Mouse (Mus musculus): ENCODE measurements around the gene Parp14.

Gene Parp14

DNA sequence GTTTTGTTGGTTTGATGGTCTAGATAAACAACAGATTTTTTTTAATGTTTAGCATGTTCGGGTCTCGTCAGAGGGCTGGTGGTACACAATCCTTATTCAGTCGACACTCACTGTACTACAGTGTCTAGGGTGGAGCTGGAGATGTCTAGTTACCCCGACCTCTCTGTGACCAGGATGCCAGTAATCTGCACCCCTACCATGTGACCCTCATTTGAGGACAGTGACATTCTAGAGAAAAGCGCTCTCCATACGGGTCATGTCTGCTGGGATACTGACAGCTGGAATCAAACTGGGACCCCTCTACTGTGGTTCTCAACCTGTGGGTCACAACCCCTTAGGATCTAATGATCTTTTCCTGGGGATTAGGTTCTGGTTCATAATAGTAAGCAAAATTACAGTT lies 1.7 kb downstream of the Parp14 start:
- no peak for DNase-seq

DNA sequence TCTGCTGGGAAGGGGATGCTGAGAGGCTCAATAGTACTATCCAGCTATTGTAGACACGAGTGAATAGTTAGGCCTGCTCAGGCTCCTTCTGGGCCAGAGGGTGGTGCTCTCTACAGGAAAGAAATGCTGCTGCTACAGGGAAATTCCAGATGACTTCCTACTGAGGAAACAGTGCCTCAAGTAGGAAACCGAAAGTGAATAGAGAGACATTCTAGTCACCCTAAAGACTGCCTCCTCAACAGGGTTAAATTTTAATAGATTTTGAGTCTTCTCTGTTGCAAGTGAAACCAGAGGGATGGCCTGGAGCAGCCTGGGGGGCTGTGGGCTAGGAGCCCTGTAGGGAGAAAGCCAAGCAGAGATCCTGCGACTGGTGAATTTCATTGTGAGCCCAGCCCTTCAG lies 2.2 kb downstream of the Parp14 start:
- peak; percentile 30 to 32 for DNase-seq

- no peak for DNase-seq
Observed at GRCm38 (mm10) chr16:35867726-35868125, 3.6 kb downstream of the Parp14 start.

DNA sequence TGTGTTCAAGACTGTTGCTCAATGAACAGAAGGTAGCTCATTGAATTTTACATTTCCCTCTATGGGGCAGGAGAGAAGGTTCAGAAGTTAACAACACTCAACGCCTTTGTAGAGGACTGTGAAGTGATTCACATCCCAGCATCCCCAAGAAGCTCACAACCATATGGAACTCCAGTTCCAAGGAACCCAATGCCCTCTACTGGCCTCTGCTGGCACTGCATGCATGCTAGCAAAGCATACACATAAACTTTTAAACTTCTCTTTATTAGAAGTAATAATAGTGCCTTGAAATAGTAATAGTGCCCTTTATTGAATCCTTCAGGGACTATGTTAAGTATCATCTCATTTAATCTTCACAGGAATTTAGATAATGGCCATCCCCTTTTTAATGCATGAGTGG lies 9.3 kb downstream of the Parp14 start:
- DNase-seq = no peak

DNA sequence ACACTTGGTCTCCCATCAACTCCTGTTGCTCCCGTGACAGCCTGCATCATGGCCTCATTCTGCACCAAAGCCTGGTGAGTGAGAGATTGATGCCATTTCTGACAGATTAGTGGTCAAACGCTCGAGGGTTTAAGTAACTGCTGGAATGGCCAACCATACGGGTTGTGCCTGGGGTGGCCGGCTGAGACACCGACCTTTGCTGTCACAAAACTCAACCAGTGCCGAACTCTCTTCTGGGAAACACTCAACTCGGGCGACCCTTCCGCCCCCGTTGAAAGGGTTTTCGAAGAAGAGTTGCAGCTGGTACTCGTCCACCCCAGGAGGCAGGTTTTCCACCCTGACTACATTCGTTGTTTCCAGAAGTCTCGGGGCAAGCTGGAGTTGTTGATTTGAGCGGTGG lies 11.1 kb downstream of the Parp14 start:
- DNase-seq = no peak

- no peak for DNase-seq
Observed at GRCm38 (mm10) chr16:35856766-35857165, 14.6 kb downstream of the Parp14 start.

GRCm38 (mm10) chr16:35855846-35856245 lies 15.5 kb downstream of the Parp14 start:
- DNase-seq = no peak

DNA sequence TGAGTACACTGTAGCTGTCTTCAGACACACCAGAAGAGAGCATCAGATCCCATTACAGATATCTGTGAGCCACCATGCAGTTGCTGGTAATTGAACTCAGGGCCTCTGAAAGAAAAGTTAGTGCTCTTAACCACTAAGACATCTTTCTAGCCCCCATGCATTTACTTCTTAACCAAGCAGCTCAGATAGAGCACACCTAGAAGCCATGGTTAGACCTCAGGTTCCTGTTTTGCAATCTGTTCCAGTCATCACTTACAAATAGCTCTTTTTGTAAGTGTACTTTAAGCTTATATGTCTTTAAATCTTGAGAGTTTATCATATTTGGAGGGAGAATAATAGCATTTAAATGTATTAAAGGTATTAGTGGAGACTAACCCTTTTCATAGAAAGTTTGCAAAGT lies 24.2 kb downstream of the Parp14 start:
- DNase-seq = no peak

DNA sequence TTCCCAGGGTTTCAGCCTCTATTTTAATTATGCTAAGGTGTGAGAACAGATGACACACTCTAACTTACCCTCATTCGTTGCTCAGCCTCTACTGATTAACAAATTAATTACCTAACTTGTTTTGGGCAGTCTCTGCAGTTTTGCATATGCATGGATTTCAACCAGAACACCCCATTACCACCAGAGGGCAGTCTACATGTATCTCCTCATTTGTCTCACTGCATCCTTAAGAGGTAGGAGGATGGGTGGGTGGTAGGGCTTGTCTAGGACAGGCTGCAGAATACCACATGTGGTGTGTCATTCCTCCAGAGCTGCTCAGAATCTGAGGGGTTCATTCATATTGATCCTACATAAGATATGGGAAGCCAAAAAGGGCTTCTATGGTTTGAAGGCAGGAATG lies 31.7 kb downstream of the Parp14 start:
- DNase-seq = peak; percentile 52 to 58

DNA sequence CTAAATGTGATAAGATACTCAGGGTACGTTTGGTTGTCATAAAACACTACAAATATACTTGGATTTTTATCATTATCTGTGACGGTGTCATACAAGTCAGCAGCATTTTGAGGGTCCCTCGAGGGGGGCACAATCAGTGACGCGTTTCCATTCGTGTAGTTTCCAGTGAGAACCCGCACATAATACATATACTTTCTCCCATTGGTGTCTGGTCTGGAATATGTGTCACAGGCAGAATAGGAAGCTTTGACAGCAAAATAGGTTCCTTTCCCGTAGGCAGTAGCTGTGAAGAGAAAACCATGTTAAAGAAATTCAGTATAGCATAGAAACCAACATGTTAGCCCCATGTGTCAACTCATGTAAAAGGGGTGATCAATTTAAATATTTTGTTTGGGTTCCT lies 36.7 kb downstream of the Parp14 start:
- no peak for DNase-seq

- DNase-seq = no peak
Observed at GRCm38 (mm10) chr16:35832926-35833325, 38.4 kb downstream of the Parp14 start.

GRCm38 (mm10) chr16:35829999-35830398 lies 41.3 kb downstream of the Parp14 start:
- no peak for DNase-seq

- DNase-seq = peak; percentile 67 to 89
Observed at GRCm38 (mm10) chr16:35817255-35818089, 53.9 kb downstream of the Parp14 start.

DNA sequence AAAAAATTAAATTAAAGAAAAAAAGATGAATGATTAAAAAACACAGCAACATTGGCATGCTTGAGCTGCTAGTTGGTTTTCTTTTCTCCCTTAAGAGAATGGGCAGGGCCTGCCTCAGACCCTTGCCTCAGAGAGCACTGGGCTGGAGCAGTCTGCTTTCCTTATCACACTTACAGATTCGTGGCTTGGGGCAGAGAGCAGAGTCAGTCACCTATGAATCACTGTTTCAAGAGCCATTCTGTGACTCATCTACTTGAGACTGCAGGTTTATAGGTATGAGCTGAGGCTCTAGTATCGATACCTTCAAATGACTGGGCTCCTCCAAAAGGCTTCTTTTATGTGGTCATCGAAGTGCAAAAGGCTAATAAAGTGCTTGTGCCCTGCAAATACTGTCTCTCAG lies 58.2 kb downstream of the Parp14 start:
- no peak for DNase-seq

DNA sequence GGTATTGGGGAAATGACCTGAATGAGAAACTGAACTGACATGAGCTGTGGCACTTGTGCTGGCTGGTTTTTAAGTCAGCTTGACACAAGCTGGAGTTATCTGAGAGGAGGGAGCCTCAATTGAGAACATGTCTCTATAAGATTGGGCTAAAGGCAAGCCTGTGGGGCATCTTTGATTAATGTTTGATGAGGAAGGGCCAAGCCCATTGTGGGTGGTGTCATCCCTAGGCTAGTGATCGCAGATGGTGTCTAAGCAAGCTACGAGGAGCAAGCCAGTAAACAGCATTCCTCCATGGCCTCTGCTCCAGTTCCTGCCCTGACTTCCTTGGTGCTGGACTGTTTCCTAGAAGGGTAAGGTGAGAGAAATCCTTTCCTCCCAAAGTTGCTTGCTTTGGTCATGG lies 62.5 kb downstream of the Parp14 start:
- no peak for DNase-seq

DNA sequence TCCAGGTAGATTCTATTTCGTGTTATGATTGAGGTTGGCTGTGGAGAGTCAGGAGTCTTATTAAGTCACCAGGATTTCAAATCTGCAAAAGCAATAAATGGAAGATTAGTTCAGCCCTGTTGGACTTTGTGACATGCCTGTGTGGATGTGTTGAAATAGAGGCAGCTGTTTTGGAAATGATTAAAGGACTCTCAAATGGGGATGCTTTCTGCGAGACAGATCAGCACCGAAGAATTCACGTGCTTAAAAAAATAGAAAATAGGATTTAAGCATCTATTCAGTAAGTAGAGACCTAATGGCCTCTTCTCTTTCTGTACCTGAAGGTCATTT lies 63.7 kb downstream of the Parp14 start:
- peak; percentile 34 to 62 for DNase-seq

- no peak for DNase-seq
Observed at GRCm38 (mm10) chr16:35806973-35807662, 64.2 kb downstream of the Parp14 start.

DNA sequence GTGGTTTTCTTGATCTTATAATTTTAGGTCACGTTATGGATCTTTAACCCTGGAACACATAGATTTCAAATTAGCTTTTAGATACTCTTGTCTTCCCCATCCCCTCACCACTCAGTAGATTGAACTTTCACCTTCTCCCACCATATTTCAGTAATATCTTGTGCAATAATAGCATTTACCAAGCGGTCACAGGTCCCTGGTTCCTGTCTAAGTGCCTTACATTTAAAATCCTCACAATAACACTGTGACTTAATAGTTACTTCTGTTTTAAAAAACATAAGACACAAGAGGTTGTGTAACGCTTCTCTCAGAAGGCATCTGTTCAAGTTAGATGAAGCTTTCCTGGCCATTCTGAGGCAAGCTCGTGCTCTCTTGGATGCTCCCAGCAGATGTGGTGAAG lies 67.6 kb downstream of the Parp14 start:
- DNase-seq = no peak

GRCm38 (mm10) chr16:35802163-35802562 lies 69.2 kb downstream of the Parp14 start:
- no peak for DNase-seq

DNA sequence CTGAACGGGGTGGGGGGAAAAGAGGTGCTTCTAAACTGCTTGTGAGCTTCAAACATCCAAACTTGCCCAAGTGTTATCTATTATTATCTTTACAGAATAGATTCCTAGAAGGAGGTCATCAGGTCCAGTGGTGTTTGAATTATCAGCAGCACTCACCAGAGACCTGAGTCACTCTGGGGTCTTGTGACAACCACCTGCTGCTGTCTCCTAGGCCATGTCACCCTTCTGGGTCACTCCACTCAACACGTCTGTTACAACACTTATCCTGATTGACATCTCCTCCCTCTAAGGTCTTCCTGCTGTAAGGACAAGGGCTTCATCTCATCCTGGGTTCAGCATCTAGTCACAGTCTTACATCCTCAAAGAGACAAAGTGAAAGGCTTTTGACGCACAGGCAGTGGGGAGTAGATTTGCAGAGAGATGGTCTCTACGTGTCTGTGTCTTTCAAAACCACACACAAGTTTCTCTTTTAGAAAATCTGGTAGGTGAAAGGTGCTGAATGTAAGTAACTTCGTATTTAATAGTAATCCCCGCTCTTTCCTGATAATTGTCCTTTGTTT lies 79.3 kb downstream of the Parp14 start:
- DNase-seq = no peak

DNA sequence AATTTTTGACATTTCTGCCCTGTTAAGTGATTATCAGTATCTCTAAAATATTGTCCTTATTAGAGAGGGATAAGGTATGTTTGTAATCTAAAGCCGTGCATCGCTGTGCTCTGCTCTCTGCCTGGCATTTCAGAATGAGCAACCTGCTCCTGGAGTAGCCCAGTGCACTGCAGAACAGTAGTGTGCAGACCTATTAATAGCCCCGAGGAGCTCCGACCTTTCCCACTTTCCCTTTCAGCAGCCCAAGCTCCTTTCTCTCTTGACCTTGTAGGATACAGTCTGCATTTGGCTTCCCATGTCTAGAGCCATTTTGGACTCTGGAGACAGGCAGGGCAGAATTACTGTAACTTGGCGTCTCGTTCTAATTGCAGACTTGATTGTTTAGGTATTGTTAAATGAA lies 83.0 kb downstream of the Parp14 start:
- DNase-seq = no peak

- DNase-seq = no peak
Observed at GRCm38 (mm10) chr16:35787568-35788189, 83.7 kb downstream of the Parp14 start.

- no peak for DNase-seq
Observed at GRCm38 (mm10) chr16:35787163-35787562, 84.2 kb downstream of the Parp14 start.

All from kidney, adult 8-10 months (tissue).